Mouse (Mus musculus) kidney, postnatal 0 days (tissue): ENCODE results near the gene Haus7. TPM values are rescaled to one million over a fixed set of nuclear protein-coding genes. Genes with fewer than 3 reads are reported as not detected.
A peak's percentile ranks its signal among the peaks of the same experiment; 100 is the strongest.

Experiments used
- ATAC-seq: fragments of 200-750 bp; cut with Nextera tagmentation; replicated peaks from 2 replicates; pipeline ENCODE4 v1.8.0; 2017; ENCODE audit warnings: low read depth, moderate number of reproducible peaks, moderate TSS enrichment, moderate library complexity; ENCODE audit not compliant: low FRiP score
- DNase-seq: peaks from one replicate; pipeline ENCODE4 v3.0.0-alpha.2; 2016; ENCODE audit warnings: low spot score
- H3K27ac ChIP-seq: fragments of 300-500 bp; sonication (generic); 2 replicates; pipeline ENCODE4 v1.5.1; 2014; ENCODE audit warnings: mild to moderate bottlenecking
- H3K27me3 ChIP-seq: fragments of 300-500 bp; sonication (generic); 2 replicates; pipeline ENCODE4 v1.6.1; 2014; ENCODE audit warnings: low read length, mixed read lengths; ENCODE audit not compliant: insufficient read depth
- H3K36me3 ChIP-seq: fragments of 300-500 bp; sonication (generic); 2 replicates; pipeline ENCODE4 v1.6.1; 2014; ENCODE audit warnings: low read length, mixed read lengths; ENCODE audit not compliant: insufficient read depth
- H3K4me1 ChIP-seq: fragments of 300-500 bp; sonication (generic); replicated peaks from 2 replicates; pipeline ENCODE4 v1.6.1; 2014; ENCODE audit warnings: antibody characterized with exemption, low read length, mixed read lengths; ENCODE audit not compliant: insufficient read depth
- H3K4me2 ChIP-seq: fragments of 300-500 bp; sonication (generic); 2 replicates; pipeline ENCODE4 v1.6.1; 2014; ENCODE audit warnings: mild to moderate bottlenecking, low read length, moderate library complexity, mixed read lengths
- H3K4me3 ChIP-seq: fragments of 300-500 bp; sonication (generic); replicated peaks from 2 replicates; pipeline ENCODE4 v1.5.1; 2014; ENCODE audit warnings: low read depth, low read length
- H3K9ac ChIP-seq: fragments of 300-500 bp; sonication (generic); 2 replicates; pipeline ENCODE4 v1.6.1; 2014; ENCODE audit warnings: low read depth, low read length
- H3K9me3 ChIP-seq: fragments of 300-500 bp; sonication (generic); replicated peaks from 2 replicates; pipeline ENCODE4 v1.6.1; 2016; ENCODE audit warnings: low read length, inconsistent platforms, mixed read lengths
- CTCF ChIP-seq: IDR thresholded peaks from 2 replicates; pipeline ENCODE4 v1.5.1; 2016; ENCODE audit warnings: antibody characterized with exemption, low read depth, mild to moderate bottlenecking, moderate library complexity
- WGBS: fragments of 180-500 bp; shearing (Covaris S2); extraction: QIAGEN DNeasy Blood & Tissue Kit; methylation state at CpG from one replicate; pipeline ENCODE4 v1.1.7; 2014; 5-methylcytosine and 5-hydroxymethylcytosine counted together
- polyA plus RNA-seq: library from polyadenylated mRNA; unstranded; fragments of >200 nt; fragmentation: Nextera tagmentation; extraction: Ambion mirVana; gene quantifications from 2 replicates; pipeline ENCODE4 v1.2.1, GENCODE M21; 2015

The Haus7 gene
- polyA plus RNA-seq, 1 experiment from 2014 or later, result 40.3 TPM

- Histone ChIP-seq H3K9me3 (no peaks in the 10 kb centered on the region), H3K27me3 (no peaks in the 10 kb centered on the region), H3K4me3 (no peak overlapping the region), H3K27ac (no peak overlapping the region), H3K4me2 (no peak overlapping the region), H3K36me3 (0 out of 2 replicates have a peak, but pooled peaks cover 4% of the 10 kb centered on the region), H3K4me1 (no peaks in the 10 kb centered on the region), H3K9ac (no peak overlapping the region)
- 31% methylated on average over 2 of the region's 2 CpGs for WGBS
- peak; percentile 70 for TF ChIP-seq CTCF
- DNase-seq, result peak; percentile 37
- no peak for ATAC-seq
These were observed 6.9 kb downstream of the Haus7 start for GRCm38 (mm10) chrX:73451949-73452348.

GRCm38 (mm10) chrX:73441428-73441827 is 17.4 kb downstream of the Haus7 start:
- TF ChIP-seq CTCF, result no peak
- no peak for ATAC-seq
- H3K36me3 ChIP-seq, result no peaks in the 10 kb centered on the region
- no peaks in the 10 kb centered on the region for H3K4me1 ChIP-seq
- no peak overlapping the region for H3K27ac ChIP-seq
- H3K9ac ChIP-seq, result no peak overlapping the region
- WGBS, result 42% methylated on average over 2 of the region's 2 CpGs
- H3K4me3 ChIP-seq, result no peak overlapping the region
- no peaks in the 10 kb centered on the region for H3K9me3 ChIP-seq
- peak; percentile 2 for DNase-seq
- H3K4me2 ChIP-seq, result no peak overlapping the region
- H3K27me3 ChIP-seq, result no peaks in the 10 kb centered on the region

- TF ChIP-seq CTCF, result no peak
- 78% methylated on average over 11 of the region's 11 CpGs for WGBS
- Histone ChIP-seq H3K4me3 (no peak within 1 kb of the TSS), H3K4me2 (no peak within 1 kb of the TSS), H3K9ac (no peak within 1 kb of the TSS), H3K9me3 (no peaks in the 10 kb centered on the region), H3K27ac (no peak within 1 kb of the TSS), H3K4me1 (no peaks in the 10 kb centered on the region), H3K36me3 (no peaks in the 10 kb centered on the region), H3K27me3 (no peaks in the 10 kb centered on the region)
- no peak for ATAC-seq
- DNase-seq, result no peak
These were observed 23.6 kb downstream of the Haus7 start, which contains the start of gene Trex2 for GRCm38 (mm10) chrX:73435252-73435651. Trex2 (minus strand) TSS chrX:73435344.

- no peaks in the 10 kb centered on the region for H3K36me3 ChIP-seq
- 68% methylated on average over 5 of the region's 5 CpGs for WGBS
- H3K4me2 ChIP-seq, result no peak overlapping the region
- H3K4me3 ChIP-seq, result no peak overlapping the region
- no peaks in the 10 kb centered on the region for H3K27me3 ChIP-seq
- TF ChIP-seq CTCF, result no peak
- H3K9me3 ChIP-seq, result no peaks in the 10 kb centered on the region
- H3K4me1 ChIP-seq, result no peaks in the 10 kb centered on the region
- H3K27ac ChIP-seq, result no peak overlapping the region
- no peak for DNase-seq
- H3K9ac ChIP-seq, result no peak overlapping the region
- no peak for ATAC-seq
These were observed 26.0 kb downstream of the Haus7 start for GRCm38 (mm10) chrX:73432850-73433249.

- peak; percentile 18 for DNase-seq
- WGBS, result 89% methylated on average over 2 of the region's 2 CpGs
- H3K4me1 ChIP-seq, result no peaks in the 10 kb centered on the region
- no peaks in the 10 kb centered on the region for H3K27me3 ChIP-seq
- H3K9me3 ChIP-seq, result no peaks in the 10 kb centered on the region
- no peak overlapping the region for H3K4me2 ChIP-seq
- no peak overlapping the region for H3K27ac ChIP-seq
- peak; percentile 52 for TF ChIP-seq CTCF
- H3K36me3 ChIP-seq, result no peaks in the 10 kb centered on the region
- no peak overlapping the region for H3K9ac ChIP-seq
- H3K4me3 ChIP-seq, result no peak overlapping the region
- no peak for ATAC-seq
These were observed 28.8 kb downstream of the Haus7 start for GRCm38 (mm10) chrX:73430036-73430435.

- no peaks in the 10 kb centered on the region for H3K36me3 ChIP-seq
- WGBS, result 32% methylated on average over 1 of the region's 1 CpGs
- H3K9me3 ChIP-seq, result no peaks in the 10 kb centered on the region
- H3K9ac ChIP-seq, result no peak overlapping the region
- H3K27me3 ChIP-seq, result no peaks in the 10 kb centered on the region
- no peak overlapping the region for H3K27ac ChIP-seq
- no peak overlapping the region for H3K4me2 ChIP-seq
- TF ChIP-seq CTCF, result peak; percentile 36; the same call in 1 of the 2 replicates
- H3K4me1 ChIP-seq, result no peaks in the 10 kb centered on the region
- DNase-seq (peak; percentile 3), ATAC-seq (no peak)
- H3K4me3 ChIP-seq, result no peak overlapping the region
These were observed 46.1 kb downstream of the Haus7 start for GRCm38 (mm10) chrX:73412767-73413166.

- TF ChIP-seq CTCF, result no peak
- WGBS, result 28% methylated on average over 20 of the region's 20 CpGs
- Histone ChIP-seq H3K4me1 (no peaks in the 10 kb centered on the region), H3K27me3 (no peaks in the 10 kb centered on the region), H3K4me3 (peak within 1 kb of the TSS; percentile 16), H3K9ac (no peak within 1 kb of the TSS), H3K27ac (no peak within 1 kb of the TSS), H3K4me2 (peak within 1 kb of the TSS; percentile 52), H3K9me3 (no peaks in the 10 kb centered on the region), H3K36me3 (no peaks in the 10 kb centered on the region)
- peak; percentile 0 for DNase-seq
- no peak for ATAC-seq
These were observed 47.8 kb downstream of the Haus7 start, which contains the start of gene Zfp92 for GRCm38 (mm10) chrX:73410880-73411517. Zfp92 (plus strand) TSS chrX:73411096.
